Mouse (Mus musculus) liver, embryonic 11.5 days (tissue): ENCODE measurements at regions not wholly inside any gene's neighbourhood (a gene's known extent, or its start where the extent isn't known, plus 50 kb on each side); places are given as distances from the start of the nearest gene placed in this dataset.

ENCODE experiments used
- ATAC-seq: fragments of 200-750 bp; cut with Nextera tagmentation; replicated peaks from 2 replicates; pipeline ENCODE4 v1.8.0; 2017; ENCODE audit warnings: moderate number of reproducible peaks, mild to moderate bottlenecking, moderate TSS enrichment, moderate library complexity; ENCODE audit not compliant: low FRiP score
- DNase-seq: peaks from one replicate; pipeline ENCODE4 v3.0.0-alpha.2; 2017; ENCODE audit warnings: low spot score
- H3K27ac ChIP-seq: fragments of 300-500 bp; sonication (generic); 2 replicates; pipeline ENCODE4 v1.5.1; 2014; ENCODE audit warnings: mild to moderate bottlenecking, low read depth, low read length, control low read depth
- H3K27me3 ChIP-seq: fragments of 300-500 bp; sonication (generic); replicated peaks from 2 replicates; pipeline ENCODE4 v1.6.1; 2014; ENCODE audit warnings: low read length, mixed read lengths; ENCODE audit not compliant: control insufficient read depth, insufficient read depth
- H3K36me3 ChIP-seq: fragments of 300-500 bp; sonication (generic); 2 replicates; pipeline ENCODE4 v1.6.1; 2014; ENCODE audit warnings: mild to moderate bottlenecking, low read length, moderate library complexity, mixed read lengths; ENCODE audit not compliant: control insufficient read depth, insufficient read depth
- H3K4me1 ChIP-seq: fragments of 300-500 bp; sonication (generic); replicated peaks from 2 replicates; pipeline ENCODE4 v1.6.1; 2014; ENCODE audit warnings: low read length, mixed read lengths; ENCODE audit not compliant: control insufficient read depth, insufficient read depth
- H3K4me2 ChIP-seq: fragments of 300-500 bp; sonication (generic); 2 replicates; pipeline ENCODE4 v1.6.1; 2014; ENCODE audit warnings: mild to moderate bottlenecking, control low read depth, moderate library complexity
- H3K4me3 ChIP-seq: fragments of 300-500 bp; sonication (generic); 2 replicates; pipeline ENCODE4 v1.5.1; 2014; ENCODE audit warnings: low read depth, low read length, control low read depth
- H3K9ac ChIP-seq: fragments of 300-500 bp; sonication (generic); 2 replicates; pipeline ENCODE4 v1.6.1; 2014; ENCODE audit warnings: low read depth, low read length, control low read depth
- H3K9me3 ChIP-seq: fragments of 300-500 bp; sonication (generic); 2 replicates; pipeline ENCODE4 v1.6.1; 2016; ENCODE audit warnings: low read length, inconsistent platforms, mixed read lengths; ENCODE audit not compliant: control insufficient read depth
- WGBS: fragments of 180-500 bp; shearing (Covaris S2); extraction: QIAGEN DNeasy Blood & Tissue Kit; methylation state at CpG from one replicate; pipeline ENCODE4 v1.1.7; 2014; 5-methylcytosine and 5-hydroxymethylcytosine counted together

GRCm38 (mm10) chr9:31794911-31795310, 118.4 kb downstream of the Barx2 start:
- no peak overlapping the region for H3K4me2 ChIP-seq
- 87% methylated on average over 2 of the region's 2 CpGs for WGBS
- H3K4me1 ChIP-seq = no peaks in the 10 kb centered on the region
- no peaks in the 10 kb centered on the region for H3K9me3 ChIP-seq
- no peaks in the 10 kb centered on the region for H3K27me3 ChIP-seq
- ATAC-seq (no peak), DNase-seq (no peak)
- H3K36me3 ChIP-seq = no peaks in the 10 kb centered on the region
- no peak overlapping the region for H3K27ac ChIP-seq
- H3K9ac ChIP-seq = no peak overlapping the region
- no peak overlapping the region for H3K4me3 ChIP-seq

- 86% methylated on average over 3 of the region's 3 CpGs for WGBS
- H3K4me3 ChIP-seq = no peak overlapping the region
Observed at GRCm38 (mm10) chr9:31775956-31776355, 137.3 kb downstream of the Barx2 start.

GRCm38 (mm10) chr9:31765401-31765800, 147.9 kb downstream of the Barx2 start:
- Histone ChIP-seq H3K4me1 (no peaks in the 10 kb centered on the region), H3K9ac (no peak overlapping the region), H3K36me3 (no peaks in the 10 kb centered on the region), H3K27me3 (no peaks in the 10 kb centered on the region), H3K4me2 (no peak overlapping the region), H3K27ac (no peak overlapping the region), H3K9me3 (no peaks in the 10 kb centered on the region), H3K4me3 (no peak overlapping the region)
- DNase-seq = no peak
- no peak for ATAC-seq
- 87% methylated on average over 4 of the region's 4 CpGs for WGBS

More at GRCm38 (mm10) chr9:31775956-31776355, 137.3 kb downstream of the Barx2 start:
- H3K36me3 ChIP-seq = no peaks in the 10 kb centered on the region
- DNase-seq (no peak), ATAC-seq (no peak)
- no peaks in the 10 kb centered on the region for H3K9me3 ChIP-seq
- H3K27me3 ChIP-seq = no peaks in the 10 kb centered on the region
- no peak overlapping the region for H3K9ac ChIP-seq
- no peaks in the 10 kb centered on the region for H3K4me1 ChIP-seq
- H3K4me2 ChIP-seq = no peak overlapping the region
- H3K27ac ChIP-seq = no peak overlapping the region

- ATAC-seq = no peak
- no peaks in the 10 kb centered on the region for H3K36me3 ChIP-seq
- 72% methylated on average over 6 of the region's 6 CpGs for WGBS
Observed at GRCm38 (mm10) chr9:31757894-31758561, 155.2 kb downstream of the Barx2 start.

GRCm38 (mm10) chr9:31730443-31730842, 182.8 kb downstream of the Barx2 start:
- Histone ChIP-seq H3K36me3 (no peaks in the 10 kb centered on the region), H3K27me3 (no peaks in the 10 kb centered on the region), H3K27ac (no peak overlapping the region), H3K4me1 (no peaks in the 10 kb centered on the region), H3K9ac (no peak overlapping the region), H3K4me3 (no peak overlapping the region), H3K4me2 (no peak overlapping the region), H3K9me3 (no peaks in the 10 kb centered on the region)
- ATAC-seq (no peak), DNase-seq (no peak)

More at GRCm38 (mm10) chr9:31757894-31758561, 155.2 kb downstream of the Barx2 start:
- Histone ChIP-seq H3K4me1 (no peaks in the 10 kb centered on the region), H3K27ac (no peak overlapping the region), H3K27me3 (no peaks in the 10 kb centered on the region), H3K9ac (no peak overlapping the region), H3K9me3 (no peaks in the 10 kb centered on the region), H3K4me3 (no peak overlapping the region), H3K4me2 (no peak overlapping the region)
- no peak for DNase-seq

GRCm38 (mm10) chr9:31719309-31719708, 194.0 kb downstream of the Barx2 start:
- H3K4me2 ChIP-seq = no peak overlapping the region
- no peaks in the 10 kb centered on the region for H3K9me3 ChIP-seq
- WGBS = 55% methylated on average over 6 of the region's 6 CpGs
- H3K27me3 ChIP-seq = no peaks in the 10 kb centered on the region
- H3K36me3 ChIP-seq = no peaks in the 10 kb centered on the region
- no peak for DNase-seq
- no peak overlapping the region for H3K27ac ChIP-seq
- H3K4me1 ChIP-seq = no peaks in the 10 kb centered on the region
- no peak overlapping the region for H3K9ac ChIP-seq
- no peak for ATAC-seq
- H3K4me3 ChIP-seq = no peak overlapping the region

GRCm38 (mm10) chr9:31710022-31710421, 203.2 kb downstream of the Barx2 start:
- ATAC-seq (no peak), DNase-seq (no peak)
- Histone ChIP-seq H3K36me3 (no peaks in the 10 kb centered on the region), H3K4me2 (no peak overlapping the region), H3K9ac (no peak overlapping the region), H3K9me3 (no peaks in the 10 kb centered on the region), H3K27me3 (no peaks in the 10 kb centered on the region), H3K4me1 (no peaks in the 10 kb centered on the region), H3K27ac (no peak overlapping the region), H3K4me3 (no peak overlapping the region)
- WGBS = 47% methylated on average over 2 of the region's 2 CpGs

- DNase-seq (no peak), ATAC-seq (no peak)
- Histone ChIP-seq H3K27ac (no peak overlapping the region), H3K9me3 (no peaks in the 10 kb centered on the region), H3K4me1 (no peaks in the 10 kb centered on the region), H3K36me3 (no peaks in the 10 kb centered on the region), H3K9ac (no peak overlapping the region), H3K27me3 (no peaks in the 10 kb centered on the region), H3K4me2 (no peak overlapping the region), H3K4me3 (no peak overlapping the region)
- 69% methylated on average over 7 of the region's 7 CpGs for WGBS
Observed at GRCm38 (mm10) chr9:31706688-31707087, 206.6 kb downstream of the Barx2 start.

GRCm38 (mm10) chr9:31690921-31691475, 222.3 kb downstream of the Barx2 start:
- no peak overlapping the region for H3K4me3 ChIP-seq
- DNase-seq = no peak
- no peak overlapping the region for H3K27ac ChIP-seq
- WGBS = 71% methylated on average over 7 of the region's 7 CpGs
- no peak overlapping the region for H3K9ac ChIP-seq
- no peaks in the 10 kb centered on the region for H3K9me3 ChIP-seq
- H3K4me2 ChIP-seq = no peak overlapping the region
- H3K4me1 ChIP-seq = no peaks in the 10 kb centered on the region
- no peaks in the 10 kb centered on the region for H3K36me3 ChIP-seq
- no peak for ATAC-seq
- H3K27me3 ChIP-seq = no peaks in the 10 kb centered on the region
